Mouse (Mus musculus) forebrain, postnatal 0 days (tissue): ENCODE data around the gene Ivl. TPM values are rescaled to one million over a fixed set of nuclear protein-coding genes. Genes with fewer than 3 reads are reported as not detected.

ENCODE experiments used
- ATAC-seq: fragments of 200-750 bp; cut with Nextera tagmentation; 2 replicates; pipeline ENCODE4 v1.8.0; 2017; ENCODE audit warnings: mild to moderate bottlenecking, moderate library complexity
- DNase-seq: peaks from one replicate; pipeline ENCODE4 v3.0.0-alpha.2; 2015
- H3K27ac ChIP-seq: fragments of 300-500 bp; sonication (generic); 2 replicates; pipeline ENCODE4 v1.5.1; 2014; ENCODE audit warnings: low read depth, mild to moderate bottlenecking, antibody characterized with exemption, low read length, moderate library complexity, mixed read lengths
- H3K27me3 ChIP-seq: fragments of 300-500 bp; sonication (generic); 2 replicates; pipeline ENCODE4 v1.6.1; 2014; ENCODE audit warnings: mild to moderate bottlenecking, low read length, mixed read lengths; ENCODE audit not compliant: insufficient read depth
- H3K36me3 ChIP-seq: fragments of 300-500 bp; sonication (generic); 2 replicates; pipeline ENCODE4 v1.6.1; 2014; ENCODE audit warnings: mild to moderate bottlenecking, moderate library complexity; ENCODE audit not compliant: insufficient read depth
- H3K4me1 ChIP-seq: fragments of 300-500 bp; sonication (generic); 2 replicates; pipeline ENCODE4 v1.6.1; 2014; ENCODE audit warnings: antibody characterized with exemption; ENCODE audit not compliant: insufficient read depth
- H3K4me2 ChIP-seq: fragments of 300-500 bp; sonication (generic); 2 replicates; pipeline ENCODE4 v1.6.1; 2014; ENCODE audit warnings: low read depth, mild to moderate bottlenecking, moderate library complexity
- H3K4me3 ChIP-seq: fragments of 300-500 bp; sonication (generic); 2 replicates; pipeline ENCODE4 v1.5.1; 2014; ENCODE audit warnings: low read depth, low read length, mixed read lengths
- H3K9ac ChIP-seq: fragments of 300-500 bp; sonication (generic); 2 replicates; pipeline ENCODE4 v1.6.1; 2014; ENCODE audit warnings: mild to moderate bottlenecking
- H3K9me3 ChIP-seq: fragments of 300-500 bp; sonication (generic); 2 replicates; pipeline ENCODE4 v1.6.1; 2016; ENCODE audit warnings: low read length
- CTCF ChIP-seq: sonication (generic); IDR thresholded peaks from 2 replicates; pipeline ENCODE4 v1.5.1; 2016; ENCODE audit warnings: antibody characterized with exemption, control low read depth, low read depth
- WGBS: fragments of 180-500 bp; shearing (Covaris S2); extraction: QIAGEN DNeasy Blood & Tissue Kit; methylation state at CpG from one replicate; pipeline ENCODE4 v1.1.7; 2014; 5-methylcytosine and 5-hydroxymethylcytosine counted together
- polyA plus RNA-seq: library from polyadenylated mRNA; unstranded; fragments of >200 nt; fragmentation: Nextera tagmentation; extraction: Ambion mirVana; gene quantifications from 2 replicates; pipeline ENCODE4 v1.2.1, GENCODE M21; 2015
- total RNA-seq: library from RNA; depleted of rRNA; stranded (reverse); fragments of >200 nt; gene quantifications from 2 replicates; pipeline ENCODE4 v1.2.3, GENCODE M21; 2014

Gene Ivl
- total and polyA plus RNA-seq, 2 experiments from 2014 or later: not detected

DNA sequence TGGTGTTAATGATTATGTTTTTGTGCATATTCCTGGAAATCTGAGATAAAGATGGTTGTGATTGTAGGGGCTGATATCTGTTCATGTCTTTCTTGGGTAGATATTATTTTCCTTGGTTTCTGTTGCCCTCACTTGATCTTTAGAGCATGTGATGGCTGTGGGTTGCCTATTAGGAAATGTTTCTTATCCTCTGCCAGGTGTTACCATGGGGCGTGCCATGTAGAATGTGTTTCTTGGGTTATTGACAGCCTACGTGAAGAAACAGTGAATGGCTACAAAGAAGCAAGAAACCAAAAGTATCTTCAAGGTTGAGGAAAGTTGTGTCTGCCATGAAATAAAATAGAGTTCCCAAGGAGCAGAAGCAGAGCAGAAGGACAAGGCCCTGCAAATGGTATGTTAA, 24.9 kb upstream of the Ivl start:
- H3K36me3 ChIP-seq: no peaks in the 10 kb centered on the region
- no peak for ATAC-seq
- no peak overlapping the region for H3K27ac ChIP-seq
- no peak for DNase-seq
- 95% methylated on average over 2 of the region's 2 CpGs for WGBS
- no peak for TF ChIP-seq CTCF
- H3K9ac ChIP-seq: no peak overlapping the region
- H3K27me3 ChIP-seq: no peaks in the 10 kb centered on the region
- no peaks in the 10 kb centered on the region for H3K4me1 ChIP-seq
- no peak overlapping the region for H3K4me3 ChIP-seq
- H3K9me3 ChIP-seq: no peaks in the 10 kb centered on the region
- no peak overlapping the region for H3K4me2 ChIP-seq

DNA sequence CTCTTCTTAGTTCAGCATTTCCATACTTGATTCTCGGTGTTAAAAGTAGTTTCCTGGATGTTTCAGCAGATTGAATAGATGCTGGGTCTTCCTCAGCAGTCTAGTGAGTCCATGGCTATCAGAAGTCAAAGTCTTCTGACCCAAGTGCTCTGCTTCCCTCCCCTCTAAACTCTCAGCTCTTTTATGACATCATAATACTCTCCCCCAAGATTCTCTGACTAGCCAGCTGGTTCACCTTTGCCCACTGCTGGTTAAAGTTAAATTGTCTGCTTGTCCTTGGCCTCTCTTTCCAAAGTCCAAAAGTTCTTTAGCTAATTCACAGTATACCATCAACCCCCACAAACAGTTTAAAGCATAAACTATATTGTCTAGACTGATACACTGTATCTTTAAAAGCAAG, 15.3 kb upstream of the Ivl start, which contains the start of gene Smcp:
TSS of gene Smcp (minus strand) at position 140 of the 400 bp plus-strand sequence.
- no peak within 1 kb of the TSS for H3K4me3 ChIP-seq
- DNase-seq: no peak
- H3K9me3 ChIP-seq: no peaks in the 10 kb centered on the region
- no peak within 1 kb of the TSS for H3K9ac ChIP-seq
- H3K27me3 ChIP-seq: no peaks in the 10 kb centered on the region
- no peaks in the 10 kb centered on the region for H3K36me3 ChIP-seq
- no peak for ATAC-seq
- 75% methylated on average over 1 of the region's 1 CpGs for WGBS
- no peak within 1 kb of the TSS for H3K4me2 ChIP-seq
- H3K4me1 ChIP-seq: no peaks in the 10 kb centered on the region
- TF ChIP-seq CTCF: no peak
- no peak within 1 kb of the TSS for H3K27ac ChIP-seq

DNA sequence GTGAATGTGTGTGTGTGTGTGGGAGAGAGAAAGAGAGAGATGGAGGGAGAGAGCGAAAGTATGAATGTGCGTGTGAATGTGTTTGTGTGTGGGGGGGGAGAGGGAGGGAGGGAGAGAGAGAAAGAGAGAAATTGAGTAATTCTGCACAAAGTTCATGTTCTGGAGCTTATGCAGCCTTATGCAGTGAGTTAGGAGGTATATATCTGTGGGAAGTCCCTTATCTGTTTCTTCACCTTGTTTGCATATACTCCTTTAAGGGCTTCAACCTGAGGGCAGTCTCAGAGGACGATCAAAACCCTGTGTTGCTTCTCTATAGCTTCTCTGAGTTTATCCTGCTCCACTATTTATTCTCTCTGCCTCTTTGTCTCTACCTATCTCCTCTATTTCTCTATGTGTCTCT, 13.7 kb upstream of the Ivl start:
- DNase-seq: no peak
- H3K9me3 ChIP-seq: no peaks in the 10 kb centered on the region
- 93% methylated on average over 3 of the region's 3 CpGs for WGBS

DNA sequence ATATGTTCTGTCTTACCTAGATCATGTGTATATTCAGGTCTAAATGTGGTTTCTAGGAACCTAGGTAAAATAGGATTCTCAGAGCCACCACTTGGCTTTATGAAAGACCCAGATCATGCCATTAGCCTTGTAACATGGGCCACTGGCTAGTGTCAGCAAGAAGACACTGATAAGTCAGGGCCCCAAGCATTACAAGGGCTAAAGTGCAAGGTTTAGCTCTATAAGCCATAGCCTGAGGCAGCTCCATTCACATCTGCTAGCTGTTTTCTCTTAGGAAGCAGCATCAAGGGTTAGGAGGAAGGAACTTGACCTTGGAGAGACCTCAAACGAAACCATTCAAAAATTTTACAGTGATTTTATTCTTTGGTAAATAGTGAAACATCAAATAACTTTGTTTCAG, 11.5 kb upstream of the Ivl start:
- 86% methylated on average over 1 of the region's 1 CpGs for WGBS
- no peaks in the 10 kb centered on the region for H3K9me3 ChIP-seq
- no peak for TF ChIP-seq CTCF

More for the DNA sequence above, 13.7 kb upstream of the Ivl start:
- no peak for ATAC-seq
- no peaks in the 10 kb centered on the region for H3K27me3 ChIP-seq
- H3K36me3 ChIP-seq: no peaks in the 10 kb centered on the region
- no peak overlapping the region for H3K27ac ChIP-seq
- no peak overlapping the region for H3K4me3 ChIP-seq
- no peak overlapping the region for H3K4me2 ChIP-seq
- no peak overlapping the region for H3K9ac ChIP-seq
- no peak for TF ChIP-seq CTCF
- no peaks in the 10 kb centered on the region for H3K4me1 ChIP-seq

DNA sequence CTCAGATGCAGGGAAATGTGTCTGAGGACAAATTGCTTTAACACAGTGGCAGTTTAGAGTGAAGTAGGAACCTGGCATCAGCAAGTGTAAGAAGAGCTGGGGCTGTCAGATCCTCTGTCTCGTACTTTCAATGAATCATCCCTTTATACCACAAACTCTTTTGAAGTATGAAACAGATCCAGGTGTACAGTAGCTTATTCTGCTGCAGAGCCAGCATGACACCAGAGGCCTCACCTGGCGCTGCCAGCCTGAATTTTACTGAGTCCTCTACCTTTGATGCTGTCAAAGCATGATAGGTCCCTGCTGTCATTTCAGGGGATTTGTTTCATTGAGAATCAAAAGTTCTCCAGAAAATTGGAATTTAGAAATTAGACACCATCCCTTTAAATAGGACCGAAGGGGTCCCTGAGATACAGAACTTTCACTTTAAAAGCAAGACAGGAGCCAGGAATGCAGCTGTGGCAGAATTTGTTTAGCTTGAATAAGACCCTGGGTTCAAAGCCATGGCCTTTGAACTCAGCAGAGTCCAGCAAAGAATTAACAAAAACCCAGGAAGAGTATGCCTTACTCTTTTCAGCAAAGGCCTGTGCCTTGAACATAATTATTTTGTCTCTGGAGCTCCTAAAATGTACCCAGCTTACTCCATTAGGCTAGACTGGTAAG, 9.8 kb upstream of the Ivl start:
- DNase-seq (no peak), ATAC-seq (peak; percentile 32; the same call in 1 of the 2 replicates)
- TF ChIP-seq CTCF: no peak
- no peaks in the 10 kb centered on the region for H3K27me3 ChIP-seq
- H3K9me3 ChIP-seq: no peaks in the 10 kb centered on the region
- no peaks in the 10 kb centered on the region for H3K36me3 ChIP-seq
- 59% methylated on average over 3 of the region's 3 CpGs for WGBS
- H3K4me2 ChIP-seq: no peak overlapping the region
- H3K27ac ChIP-seq: no peak overlapping the region
- no peak overlapping the region for H3K4me3 ChIP-seq
- H3K4me1 ChIP-seq: no peaks in the 10 kb centered on the region
- H3K9ac ChIP-seq: no peak overlapping the region

More for the DNA sequence above, 11.5 kb upstream of the Ivl start:
- no peak overlapping the region for H3K9ac ChIP-seq
- H3K36me3 ChIP-seq: no peaks in the 10 kb centered on the region
- H3K4me2 ChIP-seq: no peak overlapping the region
- H3K4me1 ChIP-seq: no peaks in the 10 kb centered on the region
- no peak overlapping the region for H3K27ac ChIP-seq
- ATAC-seq (no peak), DNase-seq (no peak)
- H3K27me3 ChIP-seq: no peaks in the 10 kb centered on the region
- no peak overlapping the region for H3K4me3 ChIP-seq

DNA sequence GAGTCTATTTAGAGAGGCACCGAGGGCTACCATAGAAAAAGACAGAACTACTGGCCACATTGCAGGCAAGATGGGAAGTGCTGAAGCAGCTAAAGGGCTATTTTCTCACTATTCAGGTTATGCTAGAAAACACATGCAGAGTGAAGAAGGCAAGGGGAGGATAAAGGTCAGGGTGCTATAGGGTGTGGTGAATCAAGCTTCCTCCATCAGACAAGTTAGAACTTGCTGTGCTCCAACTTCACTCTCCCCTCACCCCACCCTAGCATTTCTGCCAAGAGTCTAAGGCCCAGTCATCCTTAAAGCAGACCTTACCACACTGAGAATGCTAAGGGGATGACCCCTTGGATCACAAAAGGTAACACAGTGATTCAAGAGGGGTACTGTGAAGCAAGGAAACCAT, 6.0 kb upstream of the Ivl start:
- no peak for DNase-seq
- H3K4me1 ChIP-seq: no peaks in the 10 kb centered on the region
- no peak overlapping the region for H3K27ac ChIP-seq
- H3K27me3 ChIP-seq: no peaks in the 10 kb centered on the region
- 78% methylated on average over 1 of the region's 1 CpGs for WGBS
- no peak for ATAC-seq
- H3K4me2 ChIP-seq: no peak overlapping the region
- TF ChIP-seq CTCF: no peak
- H3K9ac ChIP-seq: no peak overlapping the region
- no peak overlapping the region for H3K4me3 ChIP-seq
- no peaks in the 10 kb centered on the region for H3K9me3 ChIP-seq
- H3K36me3 ChIP-seq: no peaks in the 10 kb centered on the region

DNA sequence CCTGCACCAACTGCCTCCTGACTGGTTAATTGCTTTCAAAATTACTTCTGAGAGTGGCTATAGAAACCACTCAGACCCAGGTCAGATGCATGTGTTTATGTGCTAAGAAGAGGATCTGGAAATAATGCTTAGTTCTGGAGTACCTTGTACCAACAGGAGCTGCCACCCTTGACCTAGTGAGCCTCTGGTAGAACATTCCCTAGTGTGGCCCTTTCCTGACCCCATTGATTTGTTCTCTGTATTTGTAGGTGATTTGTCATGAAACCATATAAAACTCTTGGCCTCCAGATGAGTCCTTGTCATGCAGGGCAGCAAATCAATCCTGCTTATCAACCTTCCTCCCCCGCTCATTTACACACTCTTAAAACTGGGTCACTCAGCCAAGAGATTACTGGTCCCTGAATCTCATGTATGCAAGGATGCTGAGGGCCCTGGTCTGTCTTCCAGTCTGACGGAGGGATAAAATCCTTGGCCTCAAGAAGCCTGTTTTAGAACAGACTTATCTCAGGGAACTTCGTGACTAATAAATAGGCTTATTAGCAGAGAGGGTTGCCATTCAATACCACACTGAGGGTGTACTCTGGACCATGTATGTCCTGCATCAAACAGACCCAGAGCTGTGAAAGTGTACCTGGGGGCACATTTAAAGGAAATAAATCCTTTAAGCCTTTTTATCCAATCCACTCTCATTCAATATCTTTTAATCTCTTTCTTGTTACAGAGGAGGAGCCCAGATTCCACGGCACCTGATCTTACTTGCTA, 5.3 kb upstream of the Ivl start:
- H3K4me2 ChIP-seq: no peak overlapping the region
- TF ChIP-seq CTCF: no peak
- H3K9me3 ChIP-seq: no peaks in the 10 kb centered on the region
- H3K9ac ChIP-seq: no peak overlapping the region
- H3K27ac ChIP-seq: no peak overlapping the region
- no peaks in the 10 kb centered on the region for H3K36me3 ChIP-seq
- H3K27me3 ChIP-seq: no peaks in the 10 kb centered on the region
- ATAC-seq (no peak), DNase-seq (no peak)
- WGBS: 68% methylated on average over 4 of the region's 4 CpGs
- no peak overlapping the region for H3K4me3 ChIP-seq
- H3K4me1 ChIP-seq: no peaks in the 10 kb centered on the region
